Mouse (Mus musculus) embryonic facial prominence, embryonic 14.5 days (tissue): ENCODE data around the gene Ppargc1a. TPM values are rescaled to one million over a fixed set of nuclear protein-coding genes. Genes with fewer than 3 reads are reported as not detected.

Experiments
- ATAC-seq: fragments of 200-750 bp; cut with Nextera tagmentation; 2 replicates; pipeline ENCODE4 v1.8.0; 2017; ENCODE audit warnings: low read depth, moderate number of reproducible peaks, moderate TSS enrichment
- DNase-seq: peaks from one replicate; pipeline ENCODE4 v3.0.0-alpha.2; 2015; ENCODE audit warnings: low spot score
- H3K27ac ChIP-seq: fragments of 300-500 bp; sonication (generic); replicated peaks from 2 replicates; pipeline ENCODE4 v1.5.1; 2014; ENCODE audit warnings: low read depth, mild to moderate bottlenecking, low read length, moderate library complexity
- H3K27me3 ChIP-seq: fragments of 300-500 bp; sonication (generic); replicated peaks from 2 replicates; pipeline ENCODE4 v1.6.1; 2014; ENCODE audit warnings: low read length; ENCODE audit not compliant: control insufficient read depth, insufficient read depth
- H3K36me3 ChIP-seq: fragments of 300-500 bp; sonication (generic); 2 replicates; pipeline ENCODE4 v1.6.1; 2014; ENCODE audit warnings: low read length, mixed read lengths; ENCODE audit not compliant: control insufficient read depth, insufficient read depth
- H3K4me1 ChIP-seq: fragments of 300-500 bp; sonication (generic); 2 replicates; pipeline ENCODE4 v1.6.1; 2014; ENCODE audit warnings: antibody characterized with exemption, low read length; ENCODE audit not compliant: control insufficient read depth, insufficient read depth
- H3K4me2 ChIP-seq: fragments of 300-500 bp; sonication (generic); 2 replicates; pipeline ENCODE4 v1.6.1; 2014; ENCODE audit warnings: low read depth, mild to moderate bottlenecking, low read length, moderate library complexity, mixed read lengths
- H3K4me3 ChIP-seq: fragments of 300-500 bp; sonication (generic); 2 replicates; pipeline ENCODE4 v1.5.1; 2014; ENCODE audit warnings: low read depth, mild to moderate bottlenecking, low read length
- H3K9ac ChIP-seq: fragments of 300-500 bp; sonication (generic); 2 replicates; pipeline ENCODE4 v1.6.1; 2014; ENCODE audit warnings: low read depth, mild to moderate bottlenecking, low read length, moderate library complexity, mixed read lengths
- H3K9me3 ChIP-seq: fragments of 300-500 bp; sonication (generic); 2 replicates; pipeline ENCODE4 v1.6.1; 2016; ENCODE audit warnings: low read length; ENCODE audit not compliant: control insufficient read depth
- WGBS: fragments of 180-500 bp; shearing (Covaris S2); extraction: QIAGEN DNeasy Blood & Tissue Kit; methylation state at CpG from one replicate; pipeline ENCODE4 v1.1.7; 2014; 5-methylcytosine and 5-hydroxymethylcytosine counted together
- polyA plus RNA-seq: library from polyadenylated mRNA; unstranded; fragments of >200 nt; fragmentation: Nextera tagmentation; extraction: Ambion mirVana; gene quantifications from 2 replicates; pipeline ENCODE4 v1.2.1, GENCODE M21; 2014

Ppargc1a gene
- 4.6 and 4.9 TPM in 2 replicates for polyA plus RNA-seq

GRCm38 (mm10) chr5:51567659-51568058 is at the start of gene Ppargc1a:
TSS of gene Ppargc1a (minus strand) at chr5:51567726.
- DNase-seq (peak; percentile 78), ATAC-seq (peak; percentile 85)
- no peaks in the 10 kb centered on the region for H3K36me3 ChIP-seq
- H3K9me3 ChIP-seq, result no peaks in the 10 kb centered on the region
- no peaks in the 10 kb centered on the region for H3K27me3 ChIP-seq
- no peak within 1 kb of the TSS; the same call in 1 of the 2 replicates for H3K27ac ChIP-seq
- no peak within 1 kb of the TSS for H3K4me3 ChIP-seq
- H3K4me1 ChIP-seq, result peaks cover 9% of the 10 kb centered on the region
- H3K9ac ChIP-seq, result no peak within 1 kb of the TSS
- 0 out of 2 replicates have a peak within 1 kb of the TSS, but pooled peaks have one; percentile 19 for H3K4me2 ChIP-seq
- 29% methylated on average over 6 of the region's 6 CpGs for WGBS

- H3K9me3 ChIP-seq, result peaks cover 5% of the 10 kb centered on the region; the same call in 1 of the 2 replicates
- H3K36me3 ChIP-seq, result no peaks in the 10 kb centered on the region
- DNase-seq (no peak), ATAC-seq (no peak)
- no peaks in the 10 kb centered on the region for H3K27me3 ChIP-seq
- no peak overlapping the region for H3K9ac ChIP-seq
- no peak overlapping the region for H3K27ac ChIP-seq
- H3K4me2 ChIP-seq, result no peak overlapping the region
- no peak overlapping the region for H3K4me3 ChIP-seq
- no peaks in the 10 kb centered on the region for H3K4me1 ChIP-seq
- WGBS, result 39% methylated on average over 1 of the region's 1 CpGs
Observed at GRCm38 (mm10) chr5:51616877-51617276, 49.4 kb upstream of the Ppargc1a start.

- Histone ChIP-seq H3K4me1 (peaks cover 3% of the 10 kb centered on the region; the same call in 1 of the 2 replicates), H3K4me3 (no peak overlapping the region), H3K27me3 (no peaks in the 10 kb centered on the region), H3K9ac (no peak overlapping the region), H3K9me3 (no peaks in the 10 kb centered on the region), H3K4me2 (no peak overlapping the region), H3K27ac (no peak overlapping the region), H3K36me3 (no peaks in the 10 kb centered on the region)
- DNase-seq (no peak), ATAC-seq (no peak)
- 90% methylated on average over 4 of the region's 4 CpGs for WGBS
Observed at GRCm38 (mm10) chr5:51612049-51612448, 44.5 kb upstream of the Ppargc1a start.

GRCm38 (mm10) chr5:51607686-51608480 is 40.4 kb upstream of the Ppargc1a start:
- ATAC-seq (no peak), DNase-seq (peak; percentile 59)
- no peak overlapping the region for H3K4me2 ChIP-seq
- no peak overlapping the region for H3K27ac ChIP-seq
- 56% methylated on average over 6 of the region's 6 CpGs for WGBS
- peaks cover 3% of the 10 kb centered on the region; the same call in 1 of the 2 replicates for H3K4me1 ChIP-seq
- H3K9ac ChIP-seq, result no peak overlapping the region
- no peaks in the 10 kb centered on the region for H3K36me3 ChIP-seq
- H3K27me3 ChIP-seq, result no peaks in the 10 kb centered on the region
- no peaks in the 10 kb centered on the region for H3K9me3 ChIP-seq
- no peak overlapping the region for H3K4me3 ChIP-seq

GRCm38 (mm10) chr5:51599549-51599948 is 32.0 kb upstream of the Ppargc1a start:
- H3K4me3 ChIP-seq, result no peak overlapping the region
- H3K4me1 ChIP-seq, result no peaks in the 10 kb centered on the region
- H3K27me3 ChIP-seq, result no peaks in the 10 kb centered on the region
- 77% methylated on average over 6 of the region's 6 CpGs for WGBS
- no peaks in the 10 kb centered on the region for H3K36me3 ChIP-seq
- no peak overlapping the region for H3K9ac ChIP-seq
- no peak overlapping the region for H3K4me2 ChIP-seq
- H3K9me3 ChIP-seq, result no peaks in the 10 kb centered on the region
- H3K27ac ChIP-seq, result no peak overlapping the region
- DNase-seq (no peak), ATAC-seq (no peak)

- Histone ChIP-seq H3K4me1 (peaks cover 7% of the 10 kb centered on the region), H3K27ac (no peak overlapping the region), H3K9ac (no peak overlapping the region), H3K4me2 (no peak overlapping the region), H3K27me3 (no peaks in the 10 kb centered on the region), H3K4me3 (no peak overlapping the region), H3K9me3 (no peaks in the 10 kb centered on the region), H3K36me3 (no peaks in the 10 kb centered on the region)
- WGBS, result 64% methylated on average over 9 of the region's 9 CpGs
- DNase-seq (peak; percentile 74), ATAC-seq (no peak; the same call in 1 of the 2 replicates)
Observed at GRCm38 (mm10) chr5:51595644-51596043, 28.1 kb upstream of the Ppargc1a start.

- Histone ChIP-seq H3K9ac (no peak overlapping the region), H3K27me3 (no peaks in the 10 kb centered on the region), H3K4me1 (peaks cover 7% of the 10 kb centered on the region), H3K27ac (no peak overlapping the region), H3K36me3 (no peaks in the 10 kb centered on the region), H3K4me3 (no peak overlapping the region), H3K9me3 (no peaks in the 10 kb centered on the region), H3K4me2 (no peak overlapping the region)
- DNase-seq (no peak), ATAC-seq (no peak)
- 46% methylated on average over 5 of the region's 5 CpGs for WGBS
Observed at GRCm38 (mm10) chr5:51592206-51592605, 24.7 kb upstream of the Ppargc1a start.

GRCm38 (mm10) chr5:51591537-51592154 is 24.1 kb upstream of the Ppargc1a start:
- DNase-seq, result peak; percentile 50
- no peaks in the 10 kb centered on the region for H3K9me3 ChIP-seq
- H3K4me1 ChIP-seq, result peaks cover 7% of the 10 kb centered on the region
- H3K4me3 ChIP-seq, result no peak overlapping the region
- WGBS, result 20% methylated on average over 11 of the region's 11 CpGs
- no peak overlapping the region for H3K4me2 ChIP-seq
- H3K27ac ChIP-seq, result no peak overlapping the region
- no peaks in the 10 kb centered on the region for H3K36me3 ChIP-seq
- 0 out of 2 replicates have a peak, but pooled peaks have one; percentile 37 for ATAC-seq
- no peak overlapping the region for H3K9ac ChIP-seq
- H3K27me3 ChIP-seq, result no peaks in the 10 kb centered on the region
